Mouse (Mus musculus) ES-E14 (cell line): Measurements from ENCODE around the gene Crmp1. TPM values are rescaled to one million over a fixed set of nuclear protein-coding genes. Genes with fewer than 3 reads are reported as not detected.

ENCODE experiments used
- DNase-seq: peaks from one replicate; pipeline ENCODE4 v3.0.0-alpha.2; 2013; ENCODE audit warnings: low read depth, low spot score
- H3K27ac ChIP-seq: 2 replicates; pipeline ENCODE4 v1.5.1; 2012; ENCODE audit warnings: low read depth, mild to moderate bottlenecking, low read length, moderate library complexity, mixed read lengths; ENCODE audit not compliant: poor library complexity, insufficient read depth, severe bottlenecking
- H3K36me3 ChIP-seq: 2 replicates; pipeline ENCODE4 v1.6.1; 2012; ENCODE audit warnings: mild to moderate bottlenecking, low read length, moderate library complexity, mixed read lengths; ENCODE audit not compliant: control insufficient read depth, poor library complexity, insufficient read depth, severe bottlenecking
- H3K4me1 ChIP-seq, 2 experiments: fragments of 150-350 bp in 1 of 2; sonication (generic) in 1 of 2; 2 replicates each; pipeline ENCODE4 v1.6.1; 2012; ENCODE audit warnings: low read length in 2 of 2, mild to moderate bottlenecking in 1 of 2, mixed read lengths in 1 of 2; ENCODE audit not compliant: control insufficient read depth in 2 of 2, insufficient read depth in 2 of 2, poor library complexity in 1 of 2
- H3K4me3 ChIP-seq, 2 experiments: fragments of 150-350 bp in 1 of 2; sonication (generic) in 1 of 2; 2 replicates each; pipeline ENCODE4 v1.5.1; 2012; ENCODE audit warnings: low read length in 2 of 2, low read depth in 1 of 2, mild to moderate bottlenecking in 1 of 2, mixed read lengths in 1 of 2; ENCODE audit not compliant: insufficient read depth in 1 of 2, poor library complexity in 1 of 2, severe bottlenecking in 1 of 2
- H3K9ac ChIP-seq: 2 replicates; pipeline ENCODE4 v1.6.1; 2012; ENCODE audit warnings: low read depth, mild to moderate bottlenecking, low read length, mixed read lengths; ENCODE audit not compliant: poor library complexity, insufficient read depth, severe bottlenecking
- H3K9me3 ChIP-seq: fragments of 150-350 bp; sonication (generic); 2 replicates; pipeline ENCODE4 v1.6.1; 2012; ENCODE audit warnings: low read depth, mild to moderate bottlenecking, low read length; ENCODE audit not compliant: control insufficient read depth, insufficient read depth
- CHD2 ChIP-seq: IDR thresholded peaks from 2 replicates; pipeline ENCODE4 v1.6.1; 2014; ENCODE audit warnings: mild to moderate bottlenecking, low read depth, low read length, inconsistent platforms
- HCFC1 ChIP-seq: IDR thresholded peaks from 2 replicates; pipeline ENCODE4 v1.6.1; 2012; ENCODE audit warnings: low read length, inconsistent platforms, borderline replicate concordance; ENCODE audit not compliant: insufficient read depth
- MAFK ChIP-seq: IDR thresholded peaks from 2 replicates; pipeline ENCODE4 v1.6.1; 2014; ENCODE audit warnings: mild to moderate bottlenecking, low read depth, low read length, inconsistent platforms; ENCODE audit not compliant: insufficient read depth
- ZC3H11A ChIP-seq: IDR thresholded peaks from 2 replicates; pipeline ENCODE4 v1.6.1; 2012; ENCODE audit warnings: low read depth, mild to moderate bottlenecking, inconsistent platforms, low read length, borderline replicate concordance
- ZNF384 ChIP-seq: IDR thresholded peaks from 2 replicates; pipeline ENCODE4 v1.6.1; 2012; ENCODE audit warnings: low read depth, low read length, inconsistent platforms
- in situ Hi-C, 2 experiments: fragments of 600-800 bp; cut with MboI; formaldehyde crosslinking; loops; one replicate each; pipeline ENCODE4 v1.15.1; 2025; ENCODE audit warnings: low sequenced_read_pairs in 2 of 2, inconsistent platforms in 1 of 2; ENCODE audit not compliant: unreplicated experiment in 2 of 2
- total RNA-seq: library from RNA; depleted of rRNA; stranded (reverse); fragments of 300-350 nt; gene quantifications from 2 replicates; pipeline ENCODE4 v1.2.3, GENCODE M21; 2012

The Crmp1 gene
- total RNA-seq, 1 experiment = 24.5 TPM

- H3K9ac ChIP-seq = peak overlapping the region; percentile 75
- in situ Hi-C loops = loop anchor here in 1 of 2 experiments (10.0 kb wide), 1 partner anchor 579 kb away; the partner anchor contains the start of gene Msx1
- TF ChIP-seq ZC3H11A (no peak), MAFK (no peak), HCFC1 (no peak), CHD2 (no peak), ZNF384 (no peak)
- H3K36me3 ChIP-seq = no peaks in the 10 kb centered on the region
- H3K27ac ChIP-seq = peak overlapping the region; percentile 79
- peak overlapping the region; percentile 77 to 87 for H3K4me3 ChIP-seq
- H3K9me3 ChIP-seq = no peaks in the 10 kb centered on the region
- H3K4me1 ChIP-seq = peaks cover 20 to 36% of the 10 kb centered on the region in 2 experiments
- DNase-seq = no peak
These were observed 3.9 kb downstream of the Crmp1 start for GRCm38 (mm10) chr5:37245651-37246050.

- no peak for DNase-seq
- no peaks in the 10 kb centered on the region for H3K9me3 ChIP-seq
- H3K36me3 ChIP-seq = no peaks in the 10 kb centered on the region; the same call in 1 of the 2 replicates
- peak overlapping the region; percentile 79 for H3K27ac ChIP-seq
- in situ Hi-C loops = loop anchor here in 1 of 2 experiments (10.0 kb wide), 1 partner anchor 578 kb away; the partner anchor contains the start of gene Msx1
- TF ChIP-seq HCFC1 (no peak), ZC3H11A (no peak), CHD2 (peak; percentile 24; the same call in 1 of the 2 replicates)
- peak overlapping the region; percentile 77 to 87 for H3K4me3 ChIP-seq
- H3K4me1 ChIP-seq = peaks cover 20 to 40% of the 10 kb centered on the region in 2 experiments
- H3K9ac ChIP-seq = peak overlapping the region; percentile 75
These were observed 4.6 kb downstream of the Crmp1 start for GRCm38 (mm10) chr5:37246138-37246910.

GRCm38 (mm10) chr5:37247456-37247855 is 5.7 kb downstream of the Crmp1 start:
- peaks cover 20 to 36% of the 10 kb centered on the region in 2 experiments for H3K4me1 ChIP-seq
- H3K9ac ChIP-seq = peak overlapping the region; percentile 7; the same call in 1 of the 2 replicates
- in situ Hi-C loops = loop anchor here in 1 of 2 experiments (10.0 kb wide), 1 partner anchor 577 kb away; the partner anchor contains the start of gene Msx1
- TF ChIP-seq CHD2 = no peak
- TF ChIP-seq HCFC1 = no peak
- TF ChIP-seq ZC3H11A = no peak
- no peak for TF ChIP-seq ZNF384
- TF ChIP-seq MAFK = no peak
- H3K9me3 ChIP-seq = no peaks in the 10 kb centered on the region
- DNase-seq = no peak
- peaks cover 2% of the 10 kb centered on the region; the same call in 1 of the 2 replicates for H3K36me3 ChIP-seq
- peak overlapping the region; percentile 37 to 47 for H3K4me3 ChIP-seq
- H3K27ac ChIP-seq = peak overlapping the region; percentile 79; the same call in 1 of the 2 replicates

GRCm38 (mm10) chr5:37248870-37249269 is 7.1 kb downstream of the Crmp1 start:
- no peak for TF ChIP-seq ZNF384
- in situ Hi-C loops = loop anchor here in 1 of 2 experiments (10.0 kb wide), 1 partner anchor 576 kb away; the partner anchor contains the start of gene Msx1
- peaks cover 2% of the 10 kb centered on the region; the same call in 1 of the 2 replicates for H3K36me3 ChIP-seq
- H3K9ac ChIP-seq = no peak overlapping the region
- peaks cover 13 to 32% of the 10 kb centered on the region in 2 experiments for H3K4me1 ChIP-seq
- no peaks in the 10 kb centered on the region for H3K9me3 ChIP-seq
- DNase-seq = no peak
- H3K4me3 ChIP-seq = no peak overlapping the region
- H3K27ac ChIP-seq = no peak overlapping the region; the same call in 1 of the 2 replicates
